Mouse (Mus musculus) liver, embryonic 14.5 days (tissue): Measurements from ENCODE around the gene Pts. TPM values are rescaled to one million over a fixed set of nuclear protein-coding genes. Genes with fewer than 3 reads are reported as not detected.
A peak's percentile ranks its signal among the peaks of the same experiment; 100 is the strongest.

Source experiments
- ATAC-seq: fragments of 200-750 bp; cut with Nextera tagmentation; 2 replicates; pipeline ENCODE4 v1.8.0; 2017; ENCODE audit warnings: moderate number of reproducible peaks, mild to moderate bottlenecking, moderate library complexity; ENCODE audit not compliant: insufficient read depth
- DNase-seq, 3 experiments: peaks; one replicate each; pipeline ENCODE4 v3.0.0-alpha.2; 2012 to 2013; ENCODE audit warnings: low read depth in 3 of 3, low spot score in 3 of 3
- H3K27ac ChIP-seq: fragments of 300-500 bp; sonication (generic); 2 replicates; pipeline ENCODE4 v1.5.1; 2014; ENCODE audit warnings: moderate library complexity, mild to moderate bottlenecking, control low read depth, inconsistent platforms
- H3K27me3 ChIP-seq: fragments of 300-500 bp; sonication (generic); 2 replicates; pipeline ENCODE4 v1.6.1; 2014; ENCODE audit warnings: mild to moderate bottlenecking, low read length, moderate library complexity; ENCODE audit not compliant: control insufficient read depth, insufficient read depth
- H3K36me3 ChIP-seq: fragments of 300-500 bp; sonication (generic); replicated peaks from 2 replicates; pipeline ENCODE4 v1.6.1; 2014; ENCODE audit warnings: low read depth; ENCODE audit not compliant: control insufficient read depth, insufficient read depth
- H3K4me1 ChIP-seq, 2 experiments: fragments of 200-500 bp in 1 of 2; fragments of 300-500 bp in 1 of 2; sonication (generic) in 1 of 2; replicated peaks; 2 replicates each; pipeline ENCODE4 v1.6.1; 2012 to 2014; ENCODE audit warnings: antibody characterized with exemption in 1 of 2, inconsistent platforms in 1 of 2, low read length in 1 of 2; ENCODE audit not compliant: control insufficient read depth in 2 of 2, insufficient read depth in 2 of 2
- H3K4me2 ChIP-seq: fragments of 300-500 bp; sonication (generic); 2 replicates; pipeline ENCODE4 v1.6.1; 2014; ENCODE audit warnings: low read depth, mild to moderate bottlenecking, control low read depth, moderate library complexity
- H3K4me3 ChIP-seq, 2 experiments: fragments of 200-500 bp in 1 of 2; fragments of 300-500 bp in 1 of 2; sonication (generic) in 1 of 2; 2 replicates each; pipeline ENCODE4 v1.5.1; 2012 to 2014; ENCODE audit warnings: low read depth in 2 of 2, low read length in 2 of 2, mild to moderate bottlenecking in 2 of 2, control low read depth in 1 of 2, inconsistent platforms in 1 of 2, moderate library complexity in 1 of 2; ENCODE audit not compliant: insufficient read depth in 1 of 2
- H3K9ac ChIP-seq: fragments of 300-500 bp; sonication (generic); replicated peaks from 2 replicates; pipeline ENCODE4 v1.6.1; 2014; ENCODE audit warnings: mild to moderate bottlenecking, control low read depth, moderate library complexity
- H3K9me3 ChIP-seq: fragments of 300-500 bp; sonication (generic); 2 replicates; pipeline ENCODE4 v1.6.1; 2016; ENCODE audit warnings: low read length, mixed read lengths; ENCODE audit not compliant: control insufficient read depth
- CTCF ChIP-seq: IDR thresholded peaks from 2 replicates; pipeline ENCODE4 v1.5.1; 2016; ENCODE audit warnings: antibody characterized with exemption, low read depth, control low read depth
- EP300 ChIP-seq: IDR thresholded peaks from 2 replicates; pipeline ENCODE4 v1.6.1; 2016; ENCODE audit warnings: antibody characterized with exemption, low read depth
- WGBS: fragments of 180-500 bp; shearing (Covaris S2); extraction: QIAGEN DNeasy Blood & Tissue Kit; methylation state at CpG from one replicate; pipeline ENCODE4 v1.1.7; 2014; ENCODE audit not compliant: insufficient replicate concordance; 5-methylcytosine and 5-hydroxymethylcytosine counted together
- polyA plus RNA-seq, 2 experiments: library from polyadenylated mRNA; depleted of rRNA in 1 of 2; stranded (reverse) in 1 of 2; unstranded in 1 of 2; fragments of >200 nt; fragmentation: Nextera tagmentation in 1 of 2; extraction: Ambion mirVana in 1 of 2; gene quantifications; 2 replicates each; pipeline versions ENCODE4 v1.2.1 to v1.2.3; 2012 to 2014

The Pts gene
- polyA plus RNA-seq, 2 experiments, result 23.7 to 34.4 TPM

DNA sequence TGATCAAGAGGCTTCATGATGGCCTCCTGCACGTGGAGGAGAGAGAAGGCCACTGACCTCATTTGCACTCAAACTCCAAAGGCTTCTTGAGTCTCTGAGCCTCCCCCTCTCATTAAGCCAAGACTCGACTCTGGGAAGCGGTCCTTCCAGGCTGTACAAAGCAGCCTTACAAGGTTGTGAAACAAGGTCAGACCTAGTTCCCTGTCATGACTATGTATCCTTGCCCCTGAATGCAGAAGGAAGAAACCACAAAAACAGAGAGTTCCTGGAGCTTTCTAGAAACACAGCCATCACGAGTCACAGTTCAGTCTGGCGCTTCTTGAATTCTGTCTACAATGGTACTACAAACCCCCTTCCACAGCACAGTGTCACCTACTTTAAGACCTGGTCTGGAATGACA lies 6.0 kb downstream of the Pts start:
- ATAC-seq, result no peak
- Histone ChIP-seq H3K27ac (no peak overlapping the region), H3K9me3 (no peaks in the 10 kb centered on the region), H3K36me3 (no peaks in the 10 kb centered on the region), H3K4me3 (no peak overlapping the region), H3K4me2 (no peak overlapping the region), H3K9ac (no peak overlapping the region), H3K4me1 (peaks cover 0 to 3% of the 10 kb centered on the region in 2 experiments; a peak in 3 of 4 replicates), H3K27me3 (no peaks in the 10 kb centered on the region)
- 64% methylated on average over 5 of the region's 5 CpGs for WGBS
- DNase-seq, result no peak
- TF ChIP-seq CTCF (no peak), EP300 (no peak)

DNA sequence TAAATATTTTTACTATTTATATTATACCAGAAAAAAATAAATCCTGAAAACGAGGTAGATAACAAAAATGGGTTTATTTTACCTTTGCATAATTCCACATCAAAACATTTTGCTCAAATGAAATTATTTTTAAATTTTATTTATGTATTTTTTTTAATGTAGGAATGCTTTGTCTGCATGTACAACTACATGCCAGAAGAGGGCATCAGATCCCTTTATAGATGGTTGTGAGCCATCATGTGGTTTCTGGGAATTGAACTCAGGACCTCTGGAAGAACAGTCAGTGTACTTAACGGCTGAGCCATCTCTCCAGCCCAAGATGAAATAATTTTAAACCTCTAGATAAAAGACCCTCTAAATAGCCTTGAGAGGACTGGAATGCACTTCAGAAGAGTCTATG lies 7.0 kb downstream of the Pts start:
- Histone ChIP-seq H3K27ac (no peak overlapping the region), H3K4me3 (no peak overlapping the region), H3K9me3 (no peaks in the 10 kb centered on the region), H3K4me2 (no peak overlapping the region), H3K4me1 (no peaks in the 10 kb centered on the region), H3K27me3 (no peaks in the 10 kb centered on the region), H3K9ac (no peak overlapping the region), H3K36me3 (no peaks in the 10 kb centered on the region)
- ATAC-seq, result no peak
- TF ChIP-seq CTCF, result peak; percentile 12; the same call in 1 of the 2 replicates
- TF ChIP-seq EP300, result no peak
- no peak for DNase-seq
- 27% methylated on average over 2 of the region's 2 CpGs for WGBS

DNA sequence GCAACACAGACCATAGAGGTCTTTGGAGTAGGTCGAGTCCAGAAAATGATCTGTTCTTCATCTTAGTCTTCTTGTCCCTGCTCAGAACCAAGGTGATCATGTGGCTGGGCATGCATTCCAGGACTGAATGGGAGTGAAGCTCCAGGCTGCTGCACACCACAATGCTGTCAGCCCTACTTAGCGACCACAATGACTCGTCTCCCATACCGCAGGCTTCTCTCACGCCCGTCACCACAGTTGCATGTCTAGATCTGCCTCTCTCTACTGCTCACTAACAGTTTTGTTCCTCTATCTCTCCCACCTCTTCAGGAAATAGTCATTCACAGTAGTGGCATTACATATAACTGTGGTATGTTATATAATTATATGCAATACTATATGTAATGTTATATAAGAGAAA lies 7.8 kb downstream of the Pts start:
- H3K27ac ChIP-seq, result no peak overlapping the region
- 19% methylated on average over 6 of the region's 6 CpGs for WGBS
- H3K9me3 ChIP-seq, result no peaks in the 10 kb centered on the region
- no peak overlapping the region for H3K9ac ChIP-seq
- no peak overlapping the region for H3K4me2 ChIP-seq
- TF ChIP-seq CTCF (no peak), EP300 (no peak)
- H3K4me1 ChIP-seq, result no peaks in the 10 kb centered on the region
- H3K36me3 ChIP-seq, result no peaks in the 10 kb centered on the region
- DNase-seq, result no peak
- H3K27me3 ChIP-seq, result no peaks in the 10 kb centered on the region
- no peak for ATAC-seq
- H3K4me3 ChIP-seq, result no peak overlapping the region

DNA sequence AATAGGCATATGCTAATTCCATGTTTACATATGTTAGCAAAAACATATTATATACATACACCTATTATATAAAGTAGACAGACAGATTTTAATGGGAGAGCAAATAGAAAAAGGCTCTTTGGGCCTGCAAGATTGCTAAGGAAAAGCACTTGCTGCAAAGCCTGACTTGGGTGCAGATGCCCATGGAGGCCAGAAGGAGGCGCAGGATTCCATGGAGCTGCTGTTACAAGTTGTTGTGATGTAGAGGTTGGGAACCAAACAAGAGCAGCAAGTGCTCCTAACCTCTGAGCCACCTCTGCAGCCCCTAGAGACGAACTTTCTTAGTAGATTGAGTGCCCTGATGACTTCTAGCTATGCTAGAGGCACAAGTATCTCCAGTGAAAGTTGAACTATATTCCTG lies 9.7 kb downstream of the Pts start:
- no peak overlapping the region for H3K4me2 ChIP-seq
- no peaks in the 10 kb centered on the region for H3K9me3 ChIP-seq
- ATAC-seq (no peak), DNase-seq (no peak)
- no peak overlapping the region for H3K4me3 ChIP-seq
- WGBS, result 13% methylated on average over 2 of the region's 2 CpGs
- no peaks in the 10 kb centered on the region for H3K4me1 ChIP-seq
- H3K9ac ChIP-seq, result no peak overlapping the region
- TF ChIP-seq EP300 (no peak), CTCF (peak; percentile 79)
- H3K27me3 ChIP-seq, result no peaks in the 10 kb centered on the region
- H3K27ac ChIP-seq, result no peak overlapping the region
- H3K36me3 ChIP-seq, result no peaks in the 10 kb centered on the region

DNA sequence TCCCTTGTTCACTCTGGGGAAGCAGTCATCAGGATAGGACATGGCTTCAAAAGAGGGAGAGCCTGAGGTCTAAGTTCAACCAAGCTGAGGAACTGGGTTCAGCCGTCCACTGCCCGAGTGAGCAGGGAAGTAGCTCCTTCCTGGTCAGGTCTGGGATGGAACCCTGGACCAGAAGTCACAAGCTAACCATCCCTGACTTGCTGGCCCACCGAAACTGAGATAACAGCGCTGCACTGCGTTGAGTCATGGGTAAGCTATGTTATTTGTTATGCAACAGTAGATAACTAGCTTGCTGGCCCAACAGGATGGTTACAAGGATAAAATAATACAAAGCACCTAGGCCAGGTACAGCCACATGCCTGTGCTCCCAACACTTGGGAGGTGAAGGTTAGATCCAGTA lies 13.1 kb downstream of the Pts start:
- no peak for ATAC-seq
- no peak for DNase-seq
- no peaks in the 10 kb centered on the region for H3K36me3 ChIP-seq
- no peaks in the 10 kb centered on the region for H3K27me3 ChIP-seq
- no peak overlapping the region for H3K4me2 ChIP-seq
- H3K9me3 ChIP-seq, result no peaks in the 10 kb centered on the region
- H3K4me1 ChIP-seq, result no peaks in the 10 kb centered on the region
- 53% methylated on average over 5 of the region's 5 CpGs for WGBS
- no peak overlapping the region for H3K27ac ChIP-seq
- H3K9ac ChIP-seq, result no peak overlapping the region
- TF ChIP-seq EP300 (no peak), CTCF (no peak)
- H3K4me3 ChIP-seq, result no peak overlapping the region

DNA sequence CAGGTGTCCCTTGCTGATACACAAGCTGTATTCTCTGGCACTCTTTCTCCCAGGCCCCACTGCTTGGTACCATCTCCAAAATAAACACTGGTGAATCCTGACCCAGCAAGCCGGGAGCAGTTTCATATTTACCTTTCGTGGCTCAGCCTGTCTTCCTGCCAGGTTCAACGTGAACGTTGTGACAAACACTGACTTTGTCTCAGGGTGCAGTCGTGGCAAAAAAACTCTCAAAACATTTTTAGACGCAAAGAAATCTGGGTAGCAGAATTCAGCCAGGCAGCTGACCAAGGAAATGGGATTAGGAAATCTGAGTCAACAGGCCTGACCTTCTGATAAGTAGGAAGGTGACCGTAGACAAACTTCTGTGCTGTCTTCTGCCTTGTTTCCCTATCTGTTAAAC lies 21.0 kb downstream of the Pts start:
- TF ChIP-seq EP300 (no peak), CTCF (no peak)
- H3K27ac ChIP-seq, result no peak overlapping the region

More for the DNA sequence above, 21.0 kb downstream of the Pts start:
- H3K9me3 ChIP-seq, result no peaks in the 10 kb centered on the region
- H3K9ac ChIP-seq, result no peak overlapping the region
- H3K36me3 ChIP-seq, result no peaks in the 10 kb centered on the region
- DNase-seq (no peak), ATAC-seq (no peak)
- 36% methylated on average over 7 of the region's 7 CpGs for WGBS
- H3K4me2 ChIP-seq, result no peak overlapping the region
- no peaks in the 10 kb centered on the region for H3K27me3 ChIP-seq
- peaks cover 0 to 6% of the 10 kb centered on the region in 2 experiments; a peak in 1 of 4 replicates for H3K4me1 ChIP-seq
- no peak overlapping the region for H3K4me3 ChIP-seq
